Mouse (Mus musculus) lung, embryonic 15.5 days (tissue): ENCODE results near the gene Asic2. TPM values are rescaled to one million over a fixed set of nuclear protein-coding genes. Genes with fewer than 3 reads are reported as not detected.

Experiments
- ATAC-seq: fragments of 200-750 bp; cut with Nextera tagmentation; 2 replicates; pipeline ENCODE4 v1.8.0; 2017; ENCODE audit warnings: moderate number of reproducible peaks, borderline replicate concordance; ENCODE audit not compliant: low FRiP score, low TSS enrichment; ENCODE audit errors: extremely low read depth
- H3K27ac ChIP-seq: fragments of 300-500 bp; sonication (generic); 2 replicates; pipeline ENCODE4 v1.5.1; 2015; ENCODE audit warnings: moderate library complexity, mild to moderate bottlenecking, inconsistent platforms
- H3K27me3 ChIP-seq: fragments of 300-500 bp; sonication (generic); 2 replicates; pipeline ENCODE4 v1.6.1; 2015; ENCODE audit warnings: inconsistent platforms
- H3K36me3 ChIP-seq: fragments of 300-500 bp; sonication (generic); 2 replicates; pipeline ENCODE4 v1.6.1; 2015; ENCODE audit warnings: inconsistent platforms
- H3K4me1 ChIP-seq: fragments of 300-500 bp; sonication (generic); 2 replicates; pipeline ENCODE4 v1.6.1; 2015; ENCODE audit warnings: inconsistent platforms
- H3K4me2 ChIP-seq: fragments of 300-500 bp; sonication (generic); 2 replicates; pipeline ENCODE4 v1.6.1; 2015; ENCODE audit warnings: inconsistent platforms, mild to moderate bottlenecking, moderate library complexity
- H3K4me3 ChIP-seq: fragments of 300-500 bp; sonication (generic); 2 replicates; pipeline ENCODE4 v1.5.1; 2015; ENCODE audit warnings: mild to moderate bottlenecking, inconsistent platforms
- H3K9ac ChIP-seq: fragments of 300-500 bp; sonication (generic); 2 replicates; pipeline ENCODE4 v1.6.1; 2015; ENCODE audit warnings: inconsistent platforms
- H3K9me3 ChIP-seq: fragments of 300-500 bp; sonication (generic); 2 replicates; pipeline ENCODE4 v1.6.1; 2016; ENCODE audit warnings: inconsistent platforms
- WGBS: fragments of 180-500 bp; shearing (Covaris S2); methylation state at CpG from one replicate; pipeline ENCODE4 v1.1.7; 2015; 5-methylcytosine and 5-hydroxymethylcytosine counted together
- polyA plus RNA-seq: library from polyadenylated mRNA; unstranded; fragments of >200 nt; fragmentation: Nextera tagmentation; extraction: Ambion mirVana; gene quantifications from 2 replicates; pipeline ENCODE4 v1.2.1, GENCODE M21; 2015

Asic2 gene
- polyA plus RNA-seq, 1 experiment from 2014 or later, result 0.37 TPM

DNA sequence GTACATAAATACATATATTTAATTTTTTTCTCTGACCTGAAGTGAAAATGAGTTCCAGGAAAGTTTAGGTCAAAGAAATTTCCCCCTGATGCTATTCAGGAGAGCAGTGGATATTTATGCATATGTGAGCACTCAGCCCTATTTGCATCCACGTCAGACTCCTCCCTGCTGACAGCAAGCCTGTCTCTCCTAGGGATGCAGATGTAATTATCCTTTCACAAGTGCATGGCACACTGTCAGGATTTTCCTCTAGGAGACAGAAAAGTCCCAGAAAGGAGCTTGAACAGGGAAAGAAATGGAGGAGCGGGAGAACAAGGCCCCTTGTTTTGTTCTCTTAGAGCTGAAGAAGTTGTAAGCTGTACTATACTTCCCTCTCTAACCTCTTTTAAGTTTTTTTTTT is 287.7 kb downstream of the Asic2 start:
- Histone ChIP-seq H3K4me2 (no peak overlapping the region), H3K9me3 (no peaks in the 10 kb centered on the region), H3K36me3 (no peaks in the 10 kb centered on the region), H3K4me3 (no peak overlapping the region), H3K9ac (no peak overlapping the region), H3K4me1 (no peaks in the 10 kb centered on the region), H3K27ac (no peak overlapping the region), H3K27me3 (no peaks in the 10 kb centered on the region)
- WGBS, result 80% methylated on average over 2 of the region's 2 CpGs
- no peak for ATAC-seq

DNA sequence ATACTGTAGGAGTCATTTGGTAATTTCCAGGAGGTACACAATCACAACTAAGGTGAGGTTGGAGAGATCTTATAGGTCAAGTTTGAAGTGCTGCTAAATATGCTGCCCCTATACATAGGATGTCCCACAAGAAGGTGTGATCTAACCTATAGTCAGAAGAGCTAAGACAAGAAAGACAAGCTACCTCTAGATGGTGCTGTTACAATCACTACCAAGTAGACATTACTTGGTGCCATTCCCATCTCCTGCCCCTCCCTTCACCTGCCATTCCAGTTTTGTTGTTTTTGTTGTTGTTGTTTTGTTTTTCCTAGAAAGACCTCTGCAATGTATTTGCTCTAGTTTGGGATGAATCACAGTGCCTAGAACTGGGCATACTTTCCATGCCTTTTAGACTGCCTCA is 296.5 kb downstream of the Asic2 start:
- Histone ChIP-seq H3K36me3 (no peaks in the 10 kb centered on the region), H3K4me1 (no peaks in the 10 kb centered on the region), H3K9me3 (no peaks in the 10 kb centered on the region), H3K27me3 (no peaks in the 10 kb centered on the region), H3K4me3 (no peak overlapping the region), H3K27ac (no peak overlapping the region), H3K4me2 (no peak overlapping the region), H3K9ac (no peak overlapping the region)
- ATAC-seq, result no peak

DNA sequence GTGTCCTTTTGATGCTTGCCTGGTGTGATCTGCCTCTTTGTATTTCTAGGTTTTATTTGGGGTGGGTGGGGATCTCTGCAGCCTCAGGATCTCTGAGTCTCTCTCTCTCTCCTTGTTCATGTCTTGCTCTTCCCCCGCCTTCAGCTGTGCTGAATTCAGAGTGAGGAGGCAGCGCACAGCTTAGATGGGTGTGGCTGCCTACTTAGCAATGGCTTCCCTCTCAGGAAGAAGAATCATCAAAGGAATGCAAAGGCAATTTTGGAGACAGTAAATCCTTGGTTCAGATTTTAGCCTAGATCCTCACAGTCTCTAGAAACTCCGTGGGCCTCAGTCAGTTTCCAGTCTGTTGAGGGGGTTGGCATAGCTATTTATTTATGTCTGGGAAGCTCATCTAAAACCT is 297.8 kb downstream of the Asic2 start:
- Histone ChIP-seq H3K9me3 (no peaks in the 10 kb centered on the region), H3K27me3 (no peaks in the 10 kb centered on the region), H3K4me1 (no peaks in the 10 kb centered on the region), H3K4me3 (no peak overlapping the region), H3K9ac (no peak overlapping the region), H3K36me3 (no peaks in the 10 kb centered on the region), H3K4me2 (no peak overlapping the region), H3K27ac (no peak overlapping the region)
- no peak for ATAC-seq
- WGBS, result 59% methylated on average over 3 of the region's 3 CpGs

DNA sequence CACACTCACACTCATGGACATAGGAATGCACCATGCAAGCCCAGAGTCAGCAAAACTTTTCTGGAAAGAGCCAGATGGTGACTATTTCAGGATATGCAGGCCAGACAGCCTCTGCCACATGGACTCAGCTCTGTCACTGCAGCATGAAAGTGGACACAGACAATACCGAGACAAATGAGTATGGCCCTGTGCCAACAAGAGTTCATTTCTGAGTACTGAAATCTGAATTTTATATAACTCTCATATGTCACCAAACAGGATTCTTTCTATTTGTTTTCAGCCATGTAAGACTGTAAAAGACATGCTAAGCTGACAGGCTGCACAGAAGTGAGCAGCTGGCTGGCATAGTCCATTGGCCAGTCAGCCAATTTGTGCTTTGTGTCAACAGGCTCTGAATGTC is 309.4 kb downstream of the Asic2 start:
- no peak for ATAC-seq
- no peak overlapping the region for H3K9ac ChIP-seq
- WGBS, result 53% methylated on average over 1 of the region's 1 CpGs

DNA sequence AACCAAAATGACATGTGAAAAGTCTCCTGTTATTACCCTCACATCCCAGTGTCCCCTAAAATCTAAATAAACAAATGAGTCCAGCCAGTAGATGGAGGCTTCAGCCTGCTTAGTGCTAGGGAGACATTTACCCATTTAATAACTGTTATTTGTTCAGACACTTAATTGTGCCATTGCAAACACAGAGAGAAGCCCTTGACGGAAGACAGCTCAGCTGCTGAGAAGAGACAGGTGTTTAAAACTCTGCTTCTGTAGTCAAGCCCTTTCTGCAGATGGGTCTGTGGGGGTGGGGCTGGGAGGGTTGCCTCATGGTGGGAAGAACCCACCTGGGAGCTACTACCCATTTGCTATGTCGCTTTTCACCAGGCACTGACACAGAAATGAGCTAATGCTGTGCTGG is 311.1 kb downstream of the Asic2 start:
- Histone ChIP-seq H3K36me3 (no peaks in the 10 kb centered on the region), H3K4me1 (0 out of 2 replicates have a peak, but pooled peaks cover 3% of the 10 kb centered on the region), H3K4me3 (no peak overlapping the region), H3K9ac (no peak overlapping the region), H3K27ac (no peak overlapping the region), H3K27me3 (no peaks in the 10 kb centered on the region), H3K9me3 (no peaks in the 10 kb centered on the region), H3K4me2 (no peak overlapping the region)
- WGBS, result 27% methylated on average over 2 of the region's 2 CpGs
- ATAC-seq, result no peak

More for the DNA sequence above, 309.4 kb downstream of the Asic2 start:
- Histone ChIP-seq H3K9me3 (no peaks in the 10 kb centered on the region), H3K36me3 (no peaks in the 10 kb centered on the region), H3K27ac (no peak overlapping the region), H3K4me1 (0 out of 2 replicates have a peak, but pooled peaks cover 3% of the 10 kb centered on the region), H3K27me3 (no peaks in the 10 kb centered on the region), H3K4me2 (no peak overlapping the region), H3K4me3 (no peak overlapping the region)

DNA sequence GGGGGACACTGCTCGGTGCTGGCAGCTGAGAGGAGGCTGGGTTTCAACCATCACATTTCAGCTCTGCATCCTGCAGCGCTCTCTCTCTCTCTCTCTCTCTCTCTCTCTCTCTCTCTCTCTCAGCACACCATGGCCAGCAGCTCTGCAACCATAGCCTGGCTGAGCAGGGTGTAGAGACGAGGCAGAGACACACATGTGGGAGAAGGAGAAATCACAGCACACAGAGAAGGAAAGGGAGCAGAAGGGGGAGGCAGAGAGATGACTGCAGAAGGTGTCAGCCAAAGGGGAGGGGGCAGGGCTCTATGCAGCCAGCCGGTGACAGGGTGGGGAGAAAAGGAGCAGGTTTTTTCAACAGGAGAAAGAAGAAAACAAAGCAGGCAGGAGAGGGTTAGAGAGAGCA is 320.4 kb downstream of the Asic2 start:
- Histone ChIP-seq H3K27me3 (no peaks in the 10 kb centered on the region), H3K4me3 (no peak overlapping the region), H3K27ac (no peak overlapping the region), H3K36me3 (no peaks in the 10 kb centered on the region), H3K9ac (no peak overlapping the region), H3K9me3 (no peaks in the 10 kb centered on the region), H3K4me1 (no peaks in the 10 kb centered on the region), H3K4me2 (no peak overlapping the region)
- WGBS, result 22% methylated on average over 4 of the region's 4 CpGs
- no peak for ATAC-seq

DNA sequence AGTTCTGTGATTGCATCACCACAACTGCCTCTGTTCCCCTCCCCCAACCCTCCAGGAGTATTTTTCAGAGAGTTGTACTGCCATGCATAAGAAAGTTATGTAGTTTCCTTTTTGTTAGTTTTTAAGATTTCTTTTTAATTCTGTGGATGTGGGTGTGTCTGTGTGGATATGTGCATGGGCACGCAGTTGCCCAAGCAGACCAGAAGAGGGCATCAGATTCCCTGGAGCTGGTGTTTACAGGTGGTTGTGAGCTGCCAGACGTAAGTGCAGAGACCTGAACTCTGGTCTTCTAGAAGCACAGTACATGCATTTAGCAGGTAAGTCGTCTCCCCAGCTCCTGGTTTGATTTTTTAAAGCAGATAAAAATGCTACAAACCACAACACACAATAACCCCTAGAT is 322.7 kb downstream of the Asic2 start:
- no peak overlapping the region for H3K27ac ChIP-seq
- H3K4me2 ChIP-seq, result no peak overlapping the region
- no peaks in the 10 kb centered on the region for H3K27me3 ChIP-seq
- H3K9ac ChIP-seq, result no peak overlapping the region
- H3K4me1 ChIP-seq, result no peaks in the 10 kb centered on the region
- H3K36me3 ChIP-seq, result no peaks in the 10 kb centered on the region
- no peak overlapping the region for H3K4me3 ChIP-seq
- WGBS, result 79% methylated on average over 3 of the region's 3 CpGs
- no peaks in the 10 kb centered on the region for H3K9me3 ChIP-seq
- ATAC-seq, result no peak

DNA sequence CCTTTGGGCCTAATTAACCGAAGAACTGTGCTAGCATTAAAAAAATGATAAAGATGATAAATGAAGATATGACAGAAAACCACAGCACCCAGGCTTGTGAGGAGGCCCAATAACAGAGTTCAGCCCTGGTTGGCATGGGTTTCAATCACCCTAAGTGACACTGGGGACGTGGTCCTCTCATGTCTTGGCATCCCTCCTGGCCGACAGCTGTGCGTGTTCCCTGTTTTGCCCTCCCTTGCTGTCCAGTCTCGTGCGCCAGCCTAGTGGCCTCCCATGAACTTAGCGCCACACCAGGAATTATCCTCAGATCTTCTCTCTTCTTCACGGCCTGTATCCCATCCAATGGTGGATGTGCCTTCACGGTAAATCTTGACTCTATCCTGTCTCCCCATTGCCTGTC is 331.9 kb downstream of the Asic2 start:
- Histone ChIP-seq H3K9ac (no peak overlapping the region), H3K27me3 (no peaks in the 10 kb centered on the region), H3K4me2 (no peak overlapping the region), H3K4me1 (0 out of 2 replicates have a peak, but pooled peaks cover 3% of the 10 kb centered on the region), H3K27ac (no peak overlapping the region), H3K36me3 (no peaks in the 10 kb centered on the region), H3K4me3 (no peak overlapping the region), H3K9me3 (no peaks in the 10 kb centered on the region)
- ATAC-seq, result no peak
- 82% methylated on average over 9 of the region's 9 CpGs for WGBS

DNA sequence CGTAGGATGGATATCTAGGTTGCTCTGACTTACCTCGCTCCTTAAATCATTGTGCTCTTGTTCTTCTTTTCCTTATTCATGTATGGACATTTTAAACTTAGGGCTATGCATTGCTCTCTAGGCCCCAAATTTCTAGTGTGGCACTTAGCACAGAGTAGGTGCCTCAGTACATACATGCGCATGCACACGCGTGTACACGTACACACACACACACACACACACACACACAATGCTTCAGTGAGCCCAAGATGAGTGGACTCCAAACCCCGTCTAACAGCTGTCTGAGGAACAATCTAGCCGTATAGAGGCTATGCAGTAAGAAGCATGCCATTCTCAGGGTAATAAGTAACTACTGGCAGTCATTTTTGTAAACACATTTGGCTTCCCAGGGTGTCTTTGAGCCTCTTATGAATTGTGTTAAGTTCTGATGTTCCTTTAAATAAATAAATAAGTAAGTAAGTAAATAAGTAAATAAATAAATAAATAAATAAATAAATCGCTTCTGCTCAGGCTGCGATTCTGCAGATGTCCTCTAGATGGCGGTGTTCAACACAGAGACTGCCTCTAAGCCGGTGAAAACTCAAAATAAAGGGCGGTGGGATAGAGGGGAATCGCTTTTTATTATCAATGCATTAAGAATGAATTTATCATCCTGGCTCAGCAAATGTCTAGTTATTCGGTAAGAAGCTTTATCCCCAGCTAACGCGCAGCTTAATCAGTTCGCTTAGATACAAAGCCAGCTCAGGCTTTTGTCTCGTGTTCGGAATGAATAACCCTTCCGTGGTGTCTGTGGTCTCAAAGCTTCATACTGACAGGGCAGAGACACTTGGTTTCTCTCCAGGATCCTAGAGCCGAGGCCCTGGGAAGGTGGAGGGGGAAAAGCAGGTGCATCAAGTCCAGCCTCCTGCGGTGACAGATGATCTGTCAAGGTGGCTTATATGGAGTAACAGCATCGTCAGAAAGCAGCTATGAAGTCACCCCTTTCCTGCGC is 333.6 kb downstream of the Asic2 start:
- Histone ChIP-seq H3K9ac (no peak overlapping the region), H3K4me2 (no peak overlapping the region), H3K27me3 (no peaks in the 10 kb centered on the region), H3K4me3 (no peak overlapping the region), H3K36me3 (no peaks in the 10 kb centered on the region), H3K4me1 (0 out of 2 replicates have a peak, but pooled peaks cover 3% of the 10 kb centered on the region), H3K27ac (no peak overlapping the region), H3K9me3 (no peaks in the 10 kb centered on the region)
- WGBS, result 53% methylated on average over 25 of the region's 25 CpGs
- ATAC-seq, result no peak

DNA sequence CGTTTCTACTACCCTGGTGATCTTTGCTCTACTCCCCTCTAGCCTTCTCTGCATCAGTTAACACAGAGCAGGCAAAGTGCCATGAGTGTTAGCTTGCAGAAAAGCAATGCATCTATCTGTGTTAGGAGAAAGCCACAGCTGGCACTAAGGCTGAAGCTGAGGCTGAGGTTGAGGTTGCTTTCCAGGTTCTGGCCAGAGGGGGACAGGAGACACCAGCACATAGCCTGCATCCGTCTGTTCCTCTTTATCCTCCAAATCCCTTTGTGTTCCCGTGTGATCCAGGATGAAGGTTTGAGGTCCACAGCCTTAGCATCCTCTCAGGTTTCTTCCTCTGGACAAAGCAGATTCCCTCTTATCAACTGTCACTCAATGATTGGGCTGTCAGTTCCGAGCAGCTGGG is 343.1 kb downstream of the Asic2 start:
- H3K9me3 ChIP-seq, result no peaks in the 10 kb centered on the region
- no peak overlapping the region for H3K9ac ChIP-seq
- ATAC-seq, result no peak
- no peaks in the 10 kb centered on the region for H3K27me3 ChIP-seq
- no peaks in the 10 kb centered on the region for H3K36me3 ChIP-seq
- no peak overlapping the region for H3K27ac ChIP-seq
- H3K4me3 ChIP-seq, result no peak overlapping the region
- no peaks in the 10 kb centered on the region for H3K4me1 ChIP-seq
- H3K4me2 ChIP-seq, result no peak overlapping the region
- 48% methylated on average over 4 of the region's 4 CpGs for WGBS

DNA sequence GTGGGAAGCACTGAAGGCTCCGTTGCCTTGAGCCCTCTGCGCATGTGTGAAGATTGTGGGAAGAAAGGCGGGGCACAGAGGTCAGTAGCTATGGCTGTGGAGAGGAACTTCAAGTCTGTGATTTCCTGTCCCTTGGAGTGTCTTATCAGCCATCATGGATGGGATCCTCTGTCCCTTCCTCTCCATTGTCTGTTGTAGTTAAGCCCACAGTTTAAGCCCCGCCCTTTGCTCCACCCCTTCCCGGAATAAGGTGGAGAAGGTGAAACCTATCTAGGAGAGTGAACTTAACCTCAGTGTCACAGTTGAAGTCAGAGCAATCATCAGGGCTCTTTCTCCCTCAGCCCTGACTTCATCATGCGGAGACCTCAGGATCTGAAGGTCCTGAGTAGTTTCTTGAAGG is 347.7 kb downstream of the Asic2 start:
- Histone ChIP-seq H3K36me3 (no peaks in the 10 kb centered on the region), H3K4me3 (no peak overlapping the region), H3K4me1 (no peaks in the 10 kb centered on the region), H3K27me3 (no peaks in the 10 kb centered on the region), H3K9me3 (no peaks in the 10 kb centered on the region), H3K4me2 (no peak overlapping the region), H3K9ac (no peak overlapping the region), H3K27ac (no peak overlapping the region)
- ATAC-seq, result no peak
- 64% methylated on average over 6 of the region's 6 CpGs for WGBS

DNA sequence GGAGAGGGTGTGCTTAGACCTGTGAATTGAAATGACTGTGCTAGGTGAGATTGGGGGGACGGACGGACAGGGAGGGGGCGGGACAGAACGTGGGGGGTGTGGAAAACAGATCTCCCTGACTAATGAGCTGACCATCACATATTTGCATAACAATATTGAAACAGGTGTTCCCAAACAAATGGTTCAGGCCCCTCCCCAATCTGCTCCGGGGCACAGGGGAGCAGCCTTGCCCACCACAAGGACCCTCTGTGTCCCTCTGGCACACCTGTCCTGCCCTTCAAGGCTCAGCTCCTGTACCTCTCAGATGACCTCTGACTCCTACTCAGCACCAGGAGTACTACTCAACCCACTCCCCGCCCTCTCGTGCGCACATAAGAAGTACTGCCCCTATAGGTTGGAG is 351.8 kb downstream of the Asic2 start:
- ATAC-seq, result no peak
- H3K4me3 ChIP-seq, result no peak overlapping the region
- H3K27me3 ChIP-seq, result no peaks in the 10 kb centered on the region
- no peak overlapping the region for H3K9ac ChIP-seq
- no peak overlapping the region for H3K27ac ChIP-seq
- peaks cover 14% of the 10 kb centered on the region for H3K4me1 ChIP-seq
- 78% methylated on average over 8 of the region's 8 CpGs for WGBS
- H3K4me2 ChIP-seq, result no peak overlapping the region
- H3K36me3 ChIP-seq, result no peaks in the 10 kb centered on the region
- H3K9me3 ChIP-seq, result no peaks in the 10 kb centered on the region
